Mouse (Mus musculus) liver, embryonic 14.5 days (tissue): ENCODE results near the gene Thap11.

Experiments
- CTCF ChIP-seq: IDR thresholded peaks from 2 replicates; pipeline ENCODE4 v1.5.1; 2016; ENCODE audit warnings: antibody characterized with exemption, low read depth, control low read depth
- EP300 ChIP-seq: IDR thresholded peaks from 2 replicates; pipeline ENCODE4 v1.6.1; 2016; ENCODE audit warnings: antibody characterized with exemption, low read depth

GRCm38 (mm10) chr8:105812511-105812910 is 42.4 kb upstream of the Thap11 start:
- TF ChIP-seq CTCF (no peak), EP300 (no peak)
